Mouse (Mus musculus) ES-E14 (cell line): ENCODE measurements around the gene Olfr905.

ENCODE experiments used
- MAFK ChIP-seq: IDR thresholded peaks from 2 replicates; pipeline ENCODE4 v1.6.1; 2014; ENCODE audit warnings: mild to moderate bottlenecking, low read depth, low read length, inconsistent platforms; ENCODE audit not compliant: insufficient read depth
- ZC3H11A ChIP-seq: IDR thresholded peaks from 2 replicates; pipeline ENCODE4 v1.6.1; 2012; ENCODE audit warnings: low read depth, mild to moderate bottlenecking, inconsistent platforms, low read length, borderline replicate concordance
- ZNF384 ChIP-seq: IDR thresholded peaks from 2 replicates; pipeline ENCODE4 v1.6.1; 2012; ENCODE audit warnings: low read depth, low read length, inconsistent platforms

DNA sequence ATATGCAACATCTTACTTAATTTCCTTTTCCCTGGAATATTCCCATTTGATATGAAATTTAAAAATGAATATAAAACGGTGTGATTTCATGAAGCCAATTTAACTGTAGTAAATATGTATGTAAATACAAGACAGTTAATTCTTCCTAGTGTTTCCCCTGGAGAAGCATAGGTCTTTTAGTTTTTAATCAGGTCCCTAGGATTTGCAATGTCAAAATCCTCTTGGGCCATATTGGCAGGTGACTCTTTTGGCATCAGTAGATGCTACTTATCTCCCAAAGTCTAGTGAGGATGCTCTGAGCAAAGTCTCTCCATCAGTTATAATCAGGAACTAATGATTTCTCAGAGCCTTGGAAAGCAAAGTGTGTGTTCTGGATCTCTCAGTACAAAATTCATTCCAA, 41.8 kb upstream of the Olfr905 start, which contains the start of gene Olfr901:
- TF ChIP-seq MAFK (no peak), ZC3H11A (no peak), ZNF384 (no peak)
